Mouse (Mus musculus): ENCODE results near the gene Fam71e2.

DNA sequence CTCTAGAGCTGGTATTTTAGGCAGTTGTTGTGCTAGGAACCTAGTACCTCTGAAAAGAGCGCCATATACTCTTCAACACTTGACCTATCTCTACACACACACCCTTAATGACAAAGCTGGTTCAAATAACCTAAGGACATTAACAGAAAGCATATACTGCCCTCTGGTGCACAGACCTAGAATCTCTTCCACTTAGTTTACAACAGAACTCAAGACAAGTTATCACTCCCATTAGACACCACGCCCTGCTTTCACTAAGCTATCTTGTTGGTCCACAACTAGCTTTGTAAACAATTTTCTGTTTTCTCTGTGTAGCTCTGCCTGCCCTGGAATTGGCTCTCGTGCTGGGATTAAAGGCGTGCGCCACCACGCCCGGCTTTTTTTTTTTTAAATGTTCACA lies 35.6 kb upstream of the Fam71e2 start:
- TF ChIP-seq CTCF (IDR thresholded peaks at IDR 0.05; ENCODE audit: extremely low read depth, insufficient read depth, insufficient read length, insufficient replicate concordance) (no peak), POLR2A (IDR thresholded peaks at IDR 0.05; ENCODE audit: low read depth, low read length) (no peak)
